Mouse (Mus musculus): ENCODE results near the gene Strip2.

Strip2 gene

GRCm38 (mm10) chr6:29930087-29930486, 13.3 kb downstream of the Strip2 start:
- no peak for DNase-seq (ENCODE audit: low spot score)

- peak; percentile 58 for DNase-seq (ENCODE audit: low spot score)
Observed at GRCm38 (mm10) chr6:29930665-29931064, 13.9 kb downstream of the Strip2 start.

GRCm38 (mm10) chr6:29931181-29931580, 14.4 kb downstream of the Strip2 start:
- DNase-seq (ENCODE audit: low spot score) = no peak

- no peak for DNase-seq (ENCODE audit: low spot score)
Observed at GRCm38 (mm10) chr6:29935741-29936140, 18.9 kb downstream of the Strip2 start.

GRCm38 (mm10) chr6:29940428-29940827, 23.6 kb downstream of the Strip2 start:
- DNase-seq (ENCODE audit: low spot score) = no peak

GRCm38 (mm10) chr6:29941036-29941435, 24.2 kb downstream of the Strip2 start:
- no peak for DNase-seq (ENCODE audit: low spot score)

GRCm38 (mm10) chr6:29944465-29944864, 27.7 kb downstream of the Strip2 start:
- no peak for DNase-seq (ENCODE audit: low spot score)

GRCm38 (mm10) chr6:29946568-29946967, 29.8 kb downstream of the Strip2 start:
- DNase-seq (ENCODE audit: low spot score) = no peak

GRCm38 (mm10) chr6:29947823-29948222, 31.0 kb downstream of the Strip2 start:
- DNase-seq (ENCODE audit: low spot score) = no peak

GRCm38 (mm10) chr6:29956749-29957148, 39.9 kb downstream of the Strip2 start:
- no peak for DNase-seq (ENCODE audit: low spot score)

GRCm38 (mm10) chr6:29958669-29959068, 41.9 kb downstream of the Strip2 start:
- no peak for DNase-seq (ENCODE audit: low spot score)

- no peak for DNase-seq (ENCODE audit: low spot score)
Observed at GRCm38 (mm10) chr6:29961081-29961480, 44.3 kb downstream of the Strip2 start.

GRCm38 (mm10) chr6:29967917-29968316, 51.1 kb downstream of the Strip2 start:
- no peak for DNase-seq (ENCODE audit: low spot score)

GRCm38 (mm10) chr6:29973341-29973740, 56.5 kb downstream of the Strip2 start:
- DNase-seq (ENCODE audit: low spot score) = no peak

GRCm38 (mm10) chr6:29974836-29975235, 58.0 kb downstream of the Strip2 start:
- DNase-seq (ENCODE audit: low spot score) = no peak

- DNase-seq (ENCODE audit: low spot score) = no peak
Observed at GRCm38 (mm10) chr6:29980461-29980860, 63.6 kb downstream of the Strip2 start.

GRCm38 (mm10) chr6:29981797-29982196, 65.0 kb downstream of the Strip2 start:
- DNase-seq (ENCODE audit: low spot score) = no peak

- DNase-seq (ENCODE audit: low spot score) = peak; percentile 84
Observed at GRCm38 (mm10) chr6:29985058-29985498, 68.3 kb downstream of the Strip2 start.

- DNase-seq (ENCODE audit: low spot score) = no peak
Observed at GRCm38 (mm10) chr6:29985504-29985903, 68.7 kb downstream of the Strip2 start.

GRCm38 (mm10) chr6:29985986-29986385, 69.2 kb downstream of the Strip2 start:
- no peak for DNase-seq (ENCODE audit: low spot score)

GRCm38 (mm10) chr6:29987246-29987645, 70.4 kb downstream of the Strip2 start:
- no peak for DNase-seq (ENCODE audit: low spot score)

- no peak for DNase-seq (ENCODE audit: low spot score)
Observed at GRCm38 (mm10) chr6:29998140-29998539, 81.3 kb downstream of the Strip2 start.

GRCm38 (mm10) chr6:29998771-29999170, 82.0 kb downstream of the Strip2 start:
- DNase-seq (ENCODE audit: low spot score) = no peak

- no peak for DNase-seq (ENCODE audit: low spot score)
Observed at GRCm38 (mm10) chr6:30002628-30003027, 85.8 kb downstream of the Strip2 start.

GRCm38 (mm10) chr6:30005851-30006250, 89.0 kb downstream of the Strip2 start:
- DNase-seq (ENCODE audit: low spot score) = no peak
